Mouse (Mus musculus) spleen, adult 2 months (tissue): ENCODE measurements around the gene Slc20a1. TPM values are rescaled to one million over a fixed set of nuclear protein-coding genes. Genes with fewer than 3 reads are reported as not detected.

Experiments
- DNase-seq, 2 experiments: peaks; one replicate each; pipeline versions ENCODE4 v3.0.0 to v3.0.0-alpha.2; 2012 to 2021; ENCODE audit warnings: low spot score in 2 of 2, low read depth in 1 of 2
- H3K27ac ChIP-seq: fragments of 200-500 bp; 2 replicates; pipeline ENCODE4 v1.5.1; 2012; ENCODE audit warnings: low read length, inconsistent platforms; ENCODE audit not compliant: insufficient read depth
- H3K27me3 ChIP-seq: fragments of 200-500 bp; 2 replicates; pipeline ENCODE4 v1.6.1; 2012; ENCODE audit warnings: mild to moderate bottlenecking, moderate library complexity, low read length, inconsistent platforms; ENCODE audit not compliant: control insufficient read depth, insufficient read depth
- H3K36me3 ChIP-seq: fragments of 200-500 bp; 2 replicates; pipeline ENCODE4 v1.6.1; 2012; ENCODE audit warnings: mild to moderate bottlenecking, low read length, inconsistent platforms; ENCODE audit not compliant: control insufficient read depth, insufficient read depth
- H3K4me1 ChIP-seq: fragments of 200-500 bp; 2 replicates; pipeline ENCODE4 v1.6.1; 2011; ENCODE audit warnings: inconsistent platforms; ENCODE audit not compliant: control insufficient read depth, insufficient read depth, insufficient read length
- H3K4me3 ChIP-seq: fragments of 200-500 bp; 2 replicates; pipeline ENCODE4 v1.5.1; 2011; ENCODE audit warnings: mild to moderate bottlenecking, inconsistent platforms; ENCODE audit not compliant: insufficient read depth, insufficient read length; ENCODE audit errors: extremely low read depth
- CTCF ChIP-seq: fragments of 200-500 bp; IDR thresholded peaks from 2 replicates; pipeline ENCODE4 v1.5.1; 2011; ENCODE audit warnings: mild to moderate bottlenecking, inconsistent platforms; ENCODE audit not compliant: insufficient read depth, insufficient read length, insufficient replicate concordance; ENCODE audit errors: extremely low read depth
- POLR2A ChIP-seq: fragments of 200-500 bp; IDR thresholded peaks from 2 replicates; pipeline ENCODE4 v1.6.1; 2011; ENCODE audit warnings: low read depth, low read length, inconsistent platforms
- WGBS: fragments of 180-500 bp; shearing (Covaris S2); methylation state at CpG from one replicate; pipeline ENCODE4 v1.1.7; 2018; 5-methylcytosine and 5-hydroxymethylcytosine counted together
- polyA plus RNA-seq: library from polyadenylated mRNA; depleted of rRNA; stranded (reverse); fragments of >200 nt; gene quantifications from 2 replicates; pipeline ENCODE4 v1.2.3, GENCODE M21; 2012

The Slc20a1 gene
- polyA plus RNA-seq, 1 experiment = 29.9 TPM

DNA sequence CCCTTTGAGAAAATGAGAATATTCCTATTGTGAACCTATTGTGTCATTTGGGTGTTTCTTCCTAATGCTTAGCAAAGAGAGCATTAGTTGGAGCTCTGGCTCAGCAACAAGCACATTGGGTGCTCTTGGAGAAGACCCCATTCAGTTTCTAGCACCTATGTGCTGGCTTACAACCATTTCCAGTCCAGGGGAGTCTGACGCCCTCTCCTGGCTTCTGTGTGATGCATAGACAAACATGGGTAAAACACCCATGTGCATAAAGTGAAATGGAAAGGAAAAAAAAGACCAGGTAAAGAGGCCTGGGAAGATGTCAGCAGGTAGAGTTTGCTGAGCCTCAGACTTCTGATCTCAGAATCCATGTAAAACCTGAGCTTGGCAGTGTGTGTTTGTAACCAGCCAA lies 34.7 kb downstream of the Slc20a1 start:
- no peaks in the 10 kb centered on the region for H3K27me3 ChIP-seq
- no peak for TF ChIP-seq POLR2A
- no peak for TF ChIP-seq CTCF
- no peak overlapping the region for H3K27ac ChIP-seq
- DNase-seq = no peak
- H3K36me3 ChIP-seq = no peaks in the 10 kb centered on the region
- H3K4me3 ChIP-seq = no peak overlapping the region
- H3K4me1 ChIP-seq = no peaks in the 10 kb centered on the region
- 78% methylated on average over 1 of the region's 1 CpGs for WGBS

GRCm38 (mm10) chr2:129233803-129234477 lies 35.4 kb downstream of the Slc20a1 start:
- H3K27ac ChIP-seq = no peak overlapping the region
- no peaks in the 10 kb centered on the region for H3K36me3 ChIP-seq
- 78% methylated on average over 9 of the region's 9 CpGs for WGBS
- no peaks in the 10 kb centered on the region for H3K27me3 ChIP-seq
- TF ChIP-seq POLR2A (no peak), CTCF (no peak)
- no peak overlapping the region for H3K4me3 ChIP-seq
- H3K4me1 ChIP-seq = no peaks in the 10 kb centered on the region
- DNase-seq = no peak

- 80% methylated on average over 2 of the region's 2 CpGs for WGBS
- TF ChIP-seq CTCF (no peak), POLR2A (no peak)
- Histone ChIP-seq H3K27me3 (no peaks in the 10 kb centered on the region), H3K4me1 (no peaks in the 10 kb centered on the region), H3K4me3 (no peak overlapping the region), H3K36me3 (no peaks in the 10 kb centered on the region), H3K27ac (no peak overlapping the region)
- DNase-seq = no peak
Observed at GRCm38 (mm10) chr2:129234731-129235130, 36.2 kb downstream of the Slc20a1 start.

DNA sequence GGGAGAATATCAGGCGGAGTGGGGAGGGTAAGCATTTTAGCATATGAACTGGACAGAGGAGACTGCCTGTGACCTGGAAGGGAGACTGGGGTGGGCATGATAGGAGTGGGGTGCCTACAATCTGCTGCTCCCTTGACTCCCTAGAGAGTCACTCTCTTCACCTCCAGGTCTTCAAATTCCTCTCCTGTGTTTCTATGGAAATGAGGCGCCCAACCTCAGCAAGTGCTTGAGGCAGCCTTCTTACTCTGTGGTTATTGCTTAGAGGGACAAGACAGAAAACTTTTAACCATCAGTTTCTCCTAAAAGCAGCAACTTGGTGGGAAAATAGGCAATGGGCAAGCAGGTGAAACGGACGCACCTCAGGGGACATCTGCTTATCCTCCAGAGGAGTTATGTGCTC lies 38.0 kb downstream of the Slc20a1 start:
- no peaks in the 10 kb centered on the region for H3K4me1 ChIP-seq
- no peaks in the 10 kb centered on the region for H3K36me3 ChIP-seq
- 83% methylated on average over 4 of the region's 4 CpGs for WGBS
- no peak for TF ChIP-seq POLR2A
- TF ChIP-seq CTCF = no peak
- H3K27ac ChIP-seq = no peak overlapping the region
- no peaks in the 10 kb centered on the region for H3K27me3 ChIP-seq
- no peak overlapping the region for H3K4me3 ChIP-seq
- DNase-seq = no peak

DNA sequence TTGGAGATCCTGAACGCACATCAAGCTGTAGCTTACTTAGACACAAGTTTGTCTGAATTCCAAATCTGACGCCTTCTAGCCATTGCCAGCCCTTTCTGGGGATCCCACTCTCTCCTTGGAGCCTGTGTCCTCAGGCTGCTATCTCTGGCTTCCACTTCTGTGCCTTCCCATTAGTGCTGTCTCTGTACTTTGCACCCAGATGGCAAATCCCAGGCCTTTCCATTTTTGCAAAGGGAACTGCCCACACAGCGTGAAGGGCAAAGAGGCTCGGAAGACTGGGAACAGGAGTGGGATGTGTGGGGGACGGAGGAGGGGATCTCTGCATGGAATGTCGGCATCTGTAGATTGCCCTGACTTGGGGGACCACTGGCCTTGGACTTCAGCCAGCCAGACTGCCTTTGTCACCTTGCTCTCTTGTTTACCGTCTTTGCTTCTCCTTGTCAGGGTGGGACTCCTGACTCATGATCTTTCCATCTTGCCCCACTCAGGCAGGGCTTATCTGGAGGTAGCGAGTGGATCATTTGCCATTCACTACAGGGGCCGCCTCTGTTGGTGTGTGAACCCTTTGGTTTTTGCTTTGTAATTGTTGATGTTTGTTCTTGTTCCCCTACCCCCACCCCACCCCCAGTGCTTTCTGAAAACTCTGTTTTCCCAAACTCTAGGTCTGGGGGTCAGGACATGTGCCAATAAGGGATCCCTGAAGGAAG lies 42.3 kb downstream of the Slc20a1 start:
- H3K36me3 ChIP-seq = no peaks in the 10 kb centered on the region
- H3K27me3 ChIP-seq = no peaks in the 10 kb centered on the region
- DNase-seq = no peak
- TF ChIP-seq CTCF (no peak), POLR2A (no peak)
- H3K27ac ChIP-seq = no peak overlapping the region
- WGBS = 89% methylated on average over 9 of the region's 9 CpGs
- H3K4me1 ChIP-seq = no peaks in the 10 kb centered on the region; the same call in 1 of the 2 replicates
- no peak overlapping the region for H3K4me3 ChIP-seq

DNA sequence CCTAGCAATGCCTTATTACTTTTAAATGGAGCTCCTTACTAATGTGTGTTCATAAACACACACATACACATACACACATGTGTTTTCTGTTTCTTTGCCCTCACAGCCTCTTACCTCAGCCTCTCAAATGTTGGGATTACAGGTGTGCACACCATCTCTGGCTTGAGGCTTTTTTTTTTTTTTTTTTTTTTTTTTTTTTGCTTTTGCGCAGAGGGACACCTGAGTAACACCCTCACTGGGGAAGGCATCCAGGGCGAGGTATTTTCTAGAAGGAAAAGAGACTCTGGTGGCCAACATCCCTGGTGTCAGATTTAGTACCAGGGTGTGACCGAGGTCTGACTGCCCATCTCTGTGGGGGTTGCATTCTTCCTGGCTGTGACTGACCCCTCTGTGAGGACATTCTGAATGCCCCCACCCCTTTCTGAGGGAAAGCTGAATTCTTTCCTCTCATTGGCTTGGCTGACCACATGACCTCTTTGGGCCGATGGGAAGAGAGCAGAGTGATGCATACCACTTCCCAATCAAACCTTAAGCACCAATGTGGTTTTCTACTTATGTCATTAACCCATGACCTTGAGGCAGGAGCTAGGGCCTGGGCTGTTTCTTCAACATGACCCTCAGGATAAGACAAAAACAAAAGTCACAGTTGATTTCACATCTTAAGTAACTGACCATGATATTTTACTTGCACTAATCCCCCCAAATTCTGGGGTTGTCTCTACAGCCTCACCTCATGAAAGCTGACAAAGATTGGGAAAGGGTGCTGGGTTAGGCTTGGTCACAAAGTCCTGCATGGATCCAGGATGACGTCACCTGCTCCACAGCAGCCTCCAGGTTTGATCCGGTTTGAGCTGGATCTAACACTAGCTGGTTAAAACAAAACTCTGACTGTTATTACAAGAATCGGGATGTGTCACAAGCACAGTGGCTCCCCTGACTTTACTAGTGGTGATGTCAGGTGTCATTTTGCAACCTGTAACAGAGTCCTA lies 43.6 kb downstream of the Slc20a1 start:
- H3K27ac ChIP-seq = no peak overlapping the region
- no peak overlapping the region for H3K4me3 ChIP-seq
- H3K27me3 ChIP-seq = no peaks in the 10 kb centered on the region
- H3K36me3 ChIP-seq = no peaks in the 10 kb centered on the region
- TF ChIP-seq CTCF (no peak), POLR2A (no peak)
- H3K4me1 ChIP-seq = no peaks in the 10 kb centered on the region; the same call in 1 of the 2 replicates
- DNase-seq = no peak
- 88% methylated on average over 7 of the region's 7 CpGs for WGBS
